Comparison of ENCODE assay signal across 13 mouse cellular contexts in genomic region chr1:133420491-133420890, GRCm38 (mm10). TPM values are rescaled to one million over a fixed set of nuclear protein-coding genes. Genes with fewer than 3 reads are reported as not detected.
DNase-seq lines count a peak whose midpoint lies in the region; ATAC-seq lines count a peak whose summit lies in the region.
"Had no signal": no experiment of that assay in that cellular context is flagged by ENCODE, and none has a peak within 500 bp of the region (broad histone marks: within the 10 kb centered on the region; RNA-seq: fewer than 3 reads in every experiment).

No protein-coding gene starts in this region.

- H3K27ac ChIP-seq in hindbrain, embryonic 12.5 days: no peak overlapping the region
- H3K27ac ChIP-seq in hindbrain, embryonic 13.5 days: no peak overlapping the region
- 0 out of 2 replicates have a peak overlapping the region, but pooled peaks have one; percentile 93 for H3K27ac ChIP-seq in brown adipose tissue, adult 24 weeks (replicated peaks; ENCODE audit: low read depth, low read length)
- H3K27ac ChIP-seq in forebrain, embryonic 16.5 days (ENCODE audit: low read length): no peak overlapping the region
- H3K27ac ChIP-seq: forebrain, embryonic 12.5 days; liver, embryonic 15.5 days had no signal

- no peaks in the 10 kb centered on the region for H3K9me3 ChIP-seq in hindbrain, embryonic 12.5 days (replicated peaks)
- H3K9me3 ChIP-seq in hindbrain, embryonic 13.5 days: no peaks in the 10 kb centered on the region
- H3K9me3 ChIP-seq in forebrain, embryonic 16.5 days (ENCODE audit: control insufficient read depth, low read length): no peaks in the 10 kb centered on the region
- H3K9me3 ChIP-seq: forebrain, embryonic 12.5 days; liver, embryonic 15.5 days had no signal

- peak overlapping the region; percentile 94; the same call in 1 of the 2 replicates for H3K4me2 ChIP-seq in hindbrain, embryonic 12.5 days (replicated peaks)
- no peak overlapping the region for H3K4me2 ChIP-seq in hindbrain, embryonic 13.5 days
- no peak overlapping the region for H3K4me2 ChIP-seq in forebrain, embryonic 16.5 days (ENCODE audit: low read length)
- H3K4me2 ChIP-seq: forebrain, embryonic 12.5 days; liver, embryonic 15.5 days had no signal

- WGBS in hindbrain, embryonic 12.5 days: 62% methylated on average over 3 of the region's 3 CpGs
- WGBS in hindbrain, embryonic 13.5 days: 51% methylated on average over 3 of the region's 3 CpGs
- WGBS in forebrain, embryonic 16.5 days: 87% methylated on average over 3 of the region's 3 CpGs

- H3K4me3 ChIP-seq in hindbrain, embryonic 12.5 days: no peak overlapping the region
- no peak overlapping the region for H3K4me3 ChIP-seq in hindbrain, embryonic 13.5 days
- H3K4me3 ChIP-seq in brown adipose tissue, adult 24 weeks (ENCODE audit: insufficient read depth, low read depth, low read length): peak overlapping the region; percentile 88
- H3K4me3 ChIP-seq in forebrain, embryonic 16.5 days (replicated peaks; ENCODE audit: low read length): no peak overlapping the region
- H3K4me3 ChIP-seq: forebrain, embryonic 12.5 days; liver, embryonic 15.5 days had no signal

- ATAC-seq in hindbrain, embryonic 12.5 days (ENCODE audit: low FRiP score): no peak
- no peak for ATAC-seq in hindbrain, embryonic 13.5 days (ENCODE audit: low FRiP score)
- no peak for ATAC-seq in forebrain, embryonic 16.5 days

- H3K27me3 ChIP-seq in hindbrain, embryonic 12.5 days: no peaks in the 10 kb centered on the region
- H3K27me3 ChIP-seq in hindbrain, embryonic 13.5 days: no peaks in the 10 kb centered on the region
- H3K27me3 ChIP-seq in forebrain, embryonic 16.5 days (replicated peaks; ENCODE audit: control insufficient read depth, insufficient read depth, low read length): peaks cover 4% of the 10 kb centered on the region; the same call in 1 of the 2 replicates

- peak overlapping the region; percentile 38 for H3K9ac ChIP-seq in hindbrain, embryonic 12.5 days
- no peak overlapping the region for H3K9ac ChIP-seq in hindbrain, embryonic 13.5 days
- no peak overlapping the region for H3K9ac ChIP-seq in forebrain, embryonic 16.5 days (replicated peaks; ENCODE audit: low read depth, low read length)
- H3K9ac ChIP-seq: forebrain, embryonic 12.5 days; liver, embryonic 15.5 days had no signal

- DNase-seq in heart, postnatal 4 days: peak; percentile 43
- DNase-seq in lung, postnatal 10 days: peak; percentile 59
- no peak for DNase-seq in gastrocnemius, postnatal 25 days
- DNase-seq in cerebellum, adult 11 months: no peak
- DNase-seq: adrenal gland, postnatal 25 days; cerebellum, adult 2 months; thymus, postnatal 36 days had no signal

- no peaks in the 10 kb centered on the region for H3K36me3 ChIP-seq in hindbrain, embryonic 12.5 days
- H3K36me3 ChIP-seq in hindbrain, embryonic 13.5 days: no peaks in the 10 kb centered on the region
- H3K36me3 ChIP-seq in forebrain, embryonic 16.5 days (ENCODE audit: control insufficient read depth, insufficient read depth): no peaks in the 10 kb centered on the region
- H3K36me3 ChIP-seq: forebrain, embryonic 12.5 days; liver, embryonic 15.5 days had no signal

- peaks cover 61% of the 10 kb centered on the region for H3K4me1 ChIP-seq in hindbrain, embryonic 12.5 days
- peaks cover 68% of the 10 kb centered on the region for H3K4me1 ChIP-seq in hindbrain, embryonic 13.5 days (replicated peaks)
- H3K4me1 ChIP-seq in brown adipose tissue, adult 24 weeks (ENCODE audit: control insufficient read depth, insufficient read depth, insufficient read length, low read length): peaks cover 33% of the 10 kb centered on the region
- peaks cover 22% of the 10 kb centered on the region for H3K4me1 ChIP-seq in forebrain, embryonic 16.5 days (replicated peaks; ENCODE audit: control insufficient read depth, insufficient read depth, low read length)

RNA-seq across cellular contexts. Expression of gene Sox13, which starts 3.7 kb away (rescaled TPM):
- polyA plus RNA-seq in hindbrain, embryonic 12.5 days (2016; fragmentation: Nextera tagmentation; extraction: Ambion mirVana): 17.5 and 19.2 TPM in 2 replicates
- polyA plus RNA-seq in hindbrain, embryonic 13.5 days (2015; fragmentation: Nextera tagmentation; extraction: Ambion mirVana): 7.9 and 8.0 TPM in 2 replicates
- polyA plus RNA-seq in brown adipose tissue, adult 24 weeks (2012; ENCODE audit: insufficient read depth, insufficient read length, missing spikeins): 5.5 and 6.6 TPM in 2 replicates
- 10 to 100 TPM; 29.8 to 32.4 TPM for total RNA-seq in heart, postnatal 4 days (2021)
- total RNA-seq in gastrocnemius, postnatal 25 days (2021): 1 to 10 TPM; 7.8 to 8.0 TPM
- polyA plus RNA-seq in forebrain, embryonic 16.5 days (2015; fragmentation: Nextera tagmentation; extraction: Ambion mirVana): 3.6 and 4.4 TPM in 2 replicates

RNA-seq across cellular contexts. Expression of gene Etnk2, which starts 57.1 kb away (rescaled TPM):
- 5.2 and 5.6 TPM in 2 replicates for polyA plus RNA-seq in hindbrain, embryonic 12.5 days (2016; fragmentation: Nextera tagmentation; extraction: Ambion mirVana)
- polyA plus RNA-seq in hindbrain, embryonic 13.5 days (2015; fragmentation: Nextera tagmentation; extraction: Ambion mirVana): 9.9 and 10.3 TPM in 2 replicates
- polyA plus RNA-seq in brown adipose tissue, adult 24 weeks (2012; ENCODE audit: insufficient read depth, insufficient read length, missing spikeins): not detected in 2 replicates
- under 1 TPM; 0.83 to 0.93 TPM for total RNA-seq in heart, postnatal 4 days (2021)
- under 1 TPM in 1 of 2 experiments, not detected in 1; 0.13 TPM for total RNA-seq in gastrocnemius, postnatal 25 days (2021)
- polyA plus RNA-seq in forebrain, embryonic 16.5 days (2015; fragmentation: Nextera tagmentation; extraction: Ambion mirVana): 4.5 and 9.5 TPM in 2 replicates

Comparison
In these comparisons a context has a peak if more than half of its experiments do, and no peak if none do; other contexts are left out.
1. DNase-seq: peak in heart, postnatal 4 days (single experiment) and lung, postnatal 10 days (single experiment); none in gastrocnemius, postnatal 25 days (single experiment) and cerebellum, adult 11 months (single experiment).